Mouse (Mus musculus): ENCODE results near the gene Gabrd.

DNA sequence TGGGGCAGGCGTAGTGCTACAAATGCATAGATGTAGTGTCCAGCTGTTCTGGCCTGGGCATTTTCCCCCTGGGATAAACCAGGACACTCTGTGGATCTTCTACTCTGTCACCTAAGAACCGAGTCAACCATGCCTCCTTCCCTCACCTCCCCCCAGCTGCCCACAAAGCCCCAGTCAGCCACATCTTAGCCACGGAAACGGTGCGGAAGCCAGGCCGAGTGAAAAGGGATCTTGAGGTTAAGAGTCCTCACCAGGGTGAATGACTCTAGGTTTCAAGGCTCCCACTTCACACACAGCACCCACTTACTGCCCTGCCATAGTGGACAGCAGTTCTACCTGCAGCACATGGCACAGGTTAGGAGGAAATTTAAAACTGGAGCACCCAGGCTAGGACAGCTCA lies 43.9 kb downstream of the Gabrd start:
- TF ChIP-seq RCOR1 (IDR thresholded peaks at IDR 0.05; ENCODE audit: low read depth, low read length) (no peak), HCFC1 (IDR thresholded peaks at IDR 0.05; ENCODE audit: low read depth, low read length) (no peak), CTCF (IDR thresholded peaks at IDR 0.05 in 2 of 3, conservative IDR thresholded peaks at IDR 0.05 in 1 of 3; ENCODE audit: control insufficient read depth in 1 of 3, insufficient read depth in 1 of 3, low read depth in 2 of 3, low read length in 3 of 3, poor library complexity in 1 of 3, severe bottlenecking in 1 of 3) (no peak), GATA1 (IDR thresholded peaks at IDR 0.05; ENCODE audit: low read depth, low read length) (no peak), TCF12 (IDR thresholded peaks at IDR 0.05; ENCODE audit: low read depth, low read length) (no peak)

All from MEL (cell line).